Mouse (Mus musculus) intestine, postnatal 0 days (tissue): ENCODE measurements at regions not wholly inside any gene's neighbourhood (a gene's known extent, or its start where the extent isn't known, plus 50 kb on each side); places are given as distances from the start of the nearest gene placed in this dataset.

Experiments used
- ATAC-seq: fragments of 200-750 bp; cut with Nextera tagmentation; 2 replicates; pipeline ENCODE4 v1.8.0; 2017; ENCODE audit warnings: mild to moderate bottlenecking, moderate TSS enrichment, moderate library complexity
- H3K27ac ChIP-seq: fragments of 300-500 bp; sonication (generic); 2 replicates; pipeline ENCODE4 v1.5.1; 2014; ENCODE audit warnings: mild to moderate bottlenecking, low read depth, low read length, moderate library complexity
- H3K27me3 ChIP-seq: fragments of 300-500 bp; sonication (generic); replicated peaks from 2 replicates; pipeline ENCODE4 v1.6.1; 2014; ENCODE audit warnings: low read length, mixed read lengths; ENCODE audit not compliant: control insufficient read depth, insufficient read depth
- H3K36me3 ChIP-seq: fragments of 300-500 bp; sonication (generic); 2 replicates; pipeline ENCODE4 v1.6.1; 2014; ENCODE audit warnings: mild to moderate bottlenecking, moderate library complexity; ENCODE audit not compliant: control insufficient read depth, insufficient read depth
- H3K4me1 ChIP-seq: fragments of 300-500 bp; sonication (generic); replicated peaks from 2 replicates; pipeline ENCODE4 v1.6.1; 2014; ENCODE audit warnings: antibody characterized with exemption, low read length, mixed read lengths; ENCODE audit not compliant: control insufficient read depth, insufficient read depth
- H3K4me2 ChIP-seq: fragments of 300-500 bp; sonication (generic); replicated peaks from 2 replicates; pipeline ENCODE4 v1.6.1; 2014; ENCODE audit warnings: low read depth, mild to moderate bottlenecking, moderate library complexity
- H3K4me3 ChIP-seq: fragments of 300-500 bp; sonication (generic); 2 replicates; pipeline ENCODE4 v1.5.1; 2014; ENCODE audit warnings: low read depth, low read length
- H3K9ac ChIP-seq: fragments of 300-500 bp; sonication (generic); 2 replicates; pipeline ENCODE4 v1.6.1; 2014; ENCODE audit warnings: mild to moderate bottlenecking, low read depth, low read length
- H3K9me3 ChIP-seq: fragments of 300-500 bp; sonication (generic); 2 replicates; pipeline ENCODE4 v1.6.1; 2016; ENCODE audit warnings: mixed run types; ENCODE audit not compliant: control insufficient read depth
- CTCF ChIP-seq: sonication (generic); IDR thresholded peaks from 2 replicates; pipeline ENCODE4 v1.5.1; 2016; ENCODE audit warnings: low read depth, mild to moderate bottlenecking, control low read depth, antibody characterized with exemption, moderate library complexity
- WGBS: fragments of 180-500 bp; shearing (Covaris S2); extraction: QIAGEN DNeasy Blood & Tissue Kit; methylation state at CpG from one replicate; pipeline ENCODE4 v1.1.7; 2014; 5-methylcytosine and 5-hydroxymethylcytosine counted together

DNA sequence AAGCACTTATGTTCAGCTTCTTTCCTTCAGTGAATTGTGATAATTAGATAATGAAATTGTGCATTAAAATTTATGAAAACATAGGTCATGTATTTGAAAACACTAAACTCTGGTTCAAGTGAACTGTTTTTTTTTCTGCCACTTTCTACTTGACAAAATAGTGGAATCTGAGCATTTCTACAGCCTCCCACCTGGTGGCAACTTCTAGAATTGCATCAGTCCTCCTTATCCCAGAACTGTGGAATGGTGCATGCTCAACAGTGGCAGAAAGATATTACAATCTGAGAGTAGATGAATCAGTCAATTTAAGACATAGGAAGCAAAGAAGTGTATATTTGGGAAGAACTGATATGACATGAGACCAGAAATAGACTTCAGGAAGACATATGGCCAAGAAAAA lies 84.1 kb upstream of the Gm28269 start:
- Histone ChIP-seq H3K9ac (no peak overlapping the region), H3K4me3 (no peak overlapping the region), H3K4me1 (no peaks in the 10 kb centered on the region), H3K36me3 (no peaks in the 10 kb centered on the region), H3K4me2 (no peak overlapping the region), H3K27ac (no peak overlapping the region), H3K9me3 (no peaks in the 10 kb centered on the region), H3K27me3 (no peaks in the 10 kb centered on the region)
- peak; percentile 66 for TF ChIP-seq CTCF
- no peak for ATAC-seq

DNA sequence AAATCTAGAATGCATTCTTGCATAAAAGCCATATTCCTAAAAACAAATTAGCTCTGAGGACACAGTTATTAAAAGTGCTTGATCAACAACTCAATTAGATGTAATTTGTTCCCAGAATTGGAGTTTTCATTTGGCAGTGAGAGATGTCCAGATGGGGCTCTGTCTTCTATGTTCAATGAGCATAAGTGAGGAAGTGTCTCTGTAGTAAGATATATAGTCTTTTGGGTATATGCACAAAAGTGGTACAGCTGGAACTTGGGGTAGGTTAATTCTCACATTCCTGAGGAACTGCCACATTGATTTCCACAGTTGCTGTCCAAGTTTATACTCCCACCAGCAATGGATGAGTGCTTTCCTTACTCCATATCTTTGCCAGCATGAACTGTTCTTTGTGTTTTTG lies 64.3 kb upstream of the Gm28269 start:
- H3K4me2 ChIP-seq, result no peak overlapping the region
- no peaks in the 10 kb centered on the region for H3K9me3 ChIP-seq
- no peaks in the 10 kb centered on the region for H3K36me3 ChIP-seq
- no peak overlapping the region for H3K9ac ChIP-seq
- no peak overlapping the region for H3K27ac ChIP-seq
- TF ChIP-seq CTCF, result no peak
- no peaks in the 10 kb centered on the region for H3K4me1 ChIP-seq
- H3K4me3 ChIP-seq, result no peak overlapping the region
- ATAC-seq, result no peak
- no peaks in the 10 kb centered on the region for H3K27me3 ChIP-seq

DNA sequence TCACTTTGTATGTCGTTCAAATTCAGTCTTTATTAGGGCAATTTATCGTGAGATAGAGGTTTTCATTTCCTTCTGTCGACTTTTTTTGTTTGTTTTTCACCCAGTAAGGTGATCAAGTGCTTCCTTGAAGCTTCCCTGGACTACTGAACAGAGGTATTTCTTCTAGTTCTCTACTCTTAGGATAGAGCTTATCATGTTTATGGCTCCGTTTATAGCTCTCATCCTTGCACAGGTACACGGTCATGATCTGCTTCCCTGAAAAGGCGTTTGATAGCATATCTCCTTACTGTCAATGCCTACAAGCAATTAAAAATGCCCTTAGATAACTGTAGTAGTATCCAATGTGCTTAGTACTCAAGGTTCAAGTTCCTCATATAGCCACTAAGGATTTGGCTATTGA lies 56.9 kb upstream of the Gm28269 start:
- no peak overlapping the region for H3K9ac ChIP-seq
- H3K27me3 ChIP-seq, result no peaks in the 10 kb centered on the region
- ATAC-seq, result peak; percentile 64
- no peaks in the 10 kb centered on the region for H3K9me3 ChIP-seq
- no peak overlapping the region for H3K4me3 ChIP-seq
- WGBS, result 53% methylated on average over 6 of the region's 6 CpGs
- no peak overlapping the region for H3K4me2 ChIP-seq
- H3K27ac ChIP-seq, result no peak overlapping the region
- TF ChIP-seq CTCF, result no peak
- H3K4me1 ChIP-seq, result no peaks in the 10 kb centered on the region
- H3K36me3 ChIP-seq, result no peaks in the 10 kb centered on the region
